Mouse (Mus musculus): ENCODE results near the gene Acadm. TPM values are rescaled to one million over a fixed set of nuclear protein-coding genes. Genes with fewer than 3 reads are reported as not detected.

Gene Acadm
- polyA plus RNA-seq, 1 experiment from 2014 or later: 58.4 TPM

- no peak overlapping the region for H3K4me2 ChIP-seq (replicated peaks)
- H3K9ac ChIP-seq: no peak overlapping the region
- no peak overlapping the region for H3K4me3 ChIP-seq
- no peaks in the 10 kb centered on the region for H3K4me1 ChIP-seq
- no peaks in the 10 kb centered on the region for H3K27me3 ChIP-seq
- WGBS: 87% methylated on average over 8 of the region's 8 CpGs
- no peaks in the 10 kb centered on the region for H3K9me3 ChIP-seq
- H3K36me3 ChIP-seq: no peaks in the 10 kb centered on the region
- H3K27ac ChIP-seq: no peak overlapping the region
- no peak for ATAC-seq (ENCODE audit: insufficient number of reproducible peaks, insufficient read depth, low FRiP score, low TSS enrichment)
These were observed 55.1 kb downstream of the Acadm start for GRCm38 (mm10) chr3:153889188-153889781.

GRCm38 (mm10) chr3:153888141-153888540, 56.3 kb downstream of the Acadm start:
- 68% methylated on average over 6 of the region's 6 CpGs for WGBS
- no peak for ATAC-seq (ENCODE audit: insufficient number of reproducible peaks, insufficient read depth, low FRiP score, low TSS enrichment)

GRCm38 (mm10) chr3:153886296-153886695, 58.1 kb downstream of the Acadm start:
- no peak for ATAC-seq (ENCODE audit: insufficient number of reproducible peaks, insufficient read depth, low FRiP score, low TSS enrichment)
- no peaks in the 10 kb centered on the region for H3K27me3 ChIP-seq
- no peaks in the 10 kb centered on the region for H3K36me3 ChIP-seq
- no peak overlapping the region for H3K9ac ChIP-seq
- no peak overlapping the region for H3K4me2 ChIP-seq (replicated peaks)
- H3K4me1 ChIP-seq: no peaks in the 10 kb centered on the region
- no peaks in the 10 kb centered on the region for H3K9me3 ChIP-seq
- no peak overlapping the region for H3K4me3 ChIP-seq
- H3K27ac ChIP-seq: no peak overlapping the region

More at GRCm38 (mm10) chr3:153888141-153888540, 56.3 kb downstream of the Acadm start:
- Histone ChIP-seq H3K36me3 (no peaks in the 10 kb centered on the region), H3K4me1 (no peaks in the 10 kb centered on the region), H3K9me3 (no peaks in the 10 kb centered on the region), H3K4me3 (no peak overlapping the region), H3K4me2 (replicated peaks) (no peak overlapping the region), H3K27ac (no peak overlapping the region), H3K9ac (no peak overlapping the region), H3K27me3 (no peaks in the 10 kb centered on the region)

Other genes starting within 250 kb of the Acadm start
- gene St6galnac3, start 219.5 kb downstream of the Acadm start, polyA plus RNA-seq (2016; fragmentation: Nextera tagmentation; extraction: Ambion mirVana): 64.6 and 70.2 TPM in 2 replicates
- gene Asb17, start 100.4 kb downstream of the Acadm start, polyA plus RNA-seq (2016; fragmentation: Nextera tagmentation; extraction: Ambion mirVana): 0.13 and 0.14 TPM in 2 replicates
- gene Msh4, start 38.5 kb downstream of the Acadm start, polyA plus RNA-seq (2016; fragmentation: Nextera tagmentation; extraction: Ambion mirVana): 0.11 and 0.19 TPM in 2 replicates
- 40.5 and 45.1 TPM in 2 replicates for gene Rabggtb, start 31.6 kb downstream of the Acadm start, polyA plus RNA-seq (2016; fragmentation: Nextera tagmentation; extraction: Ambion mirVana)
- gene Slc44a5, start 28.8 kb upstream of the Acadm start, polyA plus RNA-seq (2016; fragmentation: Nextera tagmentation; extraction: Ambion mirVana): 1.9 and 2.1 TPM in 2 replicates

Measured in embryonic facial prominence, embryonic 12.5 days (tissue).